Mouse (Mus musculus): ENCODE measurements at regions not wholly inside any gene's neighbourhood (a gene's known extent, or its start where the extent isn't known, plus 50 kb on each side); places are given as distances from the start of the nearest gene placed in this dataset.
A peak's percentile ranks its signal among the peaks of the same experiment; 100 is the strongest.
"Not testable (repeated sequence)": the region's sequence is repeated elsewhere in the genome, so short reads cannot be mapped to it uniquely, and the experiment has no call there.

DNA sequence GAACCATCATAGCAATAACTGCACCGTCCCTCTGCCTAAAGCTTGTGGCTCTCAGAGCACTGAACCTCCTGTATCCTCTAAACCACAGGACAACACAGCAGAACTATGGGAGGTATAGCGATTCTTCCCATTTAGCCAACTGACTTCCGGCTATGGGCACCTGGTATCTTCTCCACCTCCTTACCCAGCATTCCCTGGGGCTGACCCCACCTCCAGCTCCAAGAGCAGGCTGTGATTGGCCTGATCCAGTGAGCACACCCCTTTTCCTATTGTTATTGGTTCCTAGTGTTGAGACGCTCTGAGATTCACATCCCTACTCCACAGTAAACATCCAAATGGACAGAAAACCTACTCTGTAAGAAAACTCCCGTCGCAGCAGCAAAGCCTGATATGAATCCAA lies 236.7 kb downstream of the Prex1 start:
- DNase-seq (ENCODE audit: low read depth, low spot score): no peak

GRCm38 (mm10) chr2:166475624-166476023 lies 238.0 kb downstream of the Prex1 start:
- DNase-seq (ENCODE audit: low read depth, low spot score): no peak

DNA sequence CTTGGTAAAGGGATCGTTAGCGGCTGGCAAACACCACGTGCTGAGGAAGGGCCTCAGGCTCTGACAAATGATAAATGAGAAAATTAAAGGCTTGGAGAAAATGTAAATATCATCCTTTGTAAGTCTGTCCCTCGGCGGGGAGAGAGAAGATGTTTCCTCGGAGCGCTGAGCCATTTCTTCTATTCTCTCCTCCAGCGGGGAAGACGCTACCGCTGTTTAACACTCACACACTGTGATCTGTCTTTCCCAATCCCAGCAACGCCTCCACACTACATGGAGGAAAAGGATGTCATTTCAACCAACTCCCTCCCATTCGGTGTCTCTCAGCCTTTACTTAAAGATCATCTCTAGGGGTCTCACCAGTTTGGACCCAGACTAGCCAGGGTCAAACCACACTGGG lies 239.0 kb downstream of the Prex1 start:
- DNase-seq (ENCODE audit: low read depth, low spot score): no peak

GRCm38 (mm10) chr2:166471257-166471753 lies 242.3 kb downstream of the Prex1 start:
- peak; percentile 62 for DNase-seq (ENCODE audit: low read depth, low spot score)

- no peak for DNase-seq (ENCODE audit: low read depth, low spot score)
Measured at GRCm38 (mm10) chr2:166469046-166469593, 244.5 kb downstream of the Prex1 start.

DNA sequence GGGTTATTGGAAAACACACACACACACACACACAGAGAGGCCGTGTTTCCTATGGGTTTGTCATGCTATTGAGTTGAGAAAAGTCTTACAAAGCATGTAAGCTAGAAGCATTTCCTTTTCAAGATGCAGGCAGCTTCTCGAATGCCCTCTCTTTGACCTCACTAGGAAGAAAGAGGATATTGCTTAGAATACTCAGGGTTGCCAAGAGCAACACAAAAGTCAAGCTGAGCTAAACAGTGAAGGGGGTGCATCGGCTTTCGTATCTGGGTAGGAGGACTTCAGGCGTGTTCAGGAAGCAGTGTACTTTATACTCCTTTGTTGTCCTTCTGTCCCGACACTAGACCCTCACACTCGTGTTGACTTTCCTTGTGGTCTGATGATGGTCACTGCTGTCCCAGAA lies 246.5 kb downstream of the Prex1 start:
- no peak for DNase-seq (ENCODE audit: low read depth, low spot score)

- no peak for DNase-seq (ENCODE audit: low read depth, low spot score)
Measured at GRCm38 (mm10) chr2:166465531-166465930, 248.1 kb downstream of the Prex1 start.

DNA sequence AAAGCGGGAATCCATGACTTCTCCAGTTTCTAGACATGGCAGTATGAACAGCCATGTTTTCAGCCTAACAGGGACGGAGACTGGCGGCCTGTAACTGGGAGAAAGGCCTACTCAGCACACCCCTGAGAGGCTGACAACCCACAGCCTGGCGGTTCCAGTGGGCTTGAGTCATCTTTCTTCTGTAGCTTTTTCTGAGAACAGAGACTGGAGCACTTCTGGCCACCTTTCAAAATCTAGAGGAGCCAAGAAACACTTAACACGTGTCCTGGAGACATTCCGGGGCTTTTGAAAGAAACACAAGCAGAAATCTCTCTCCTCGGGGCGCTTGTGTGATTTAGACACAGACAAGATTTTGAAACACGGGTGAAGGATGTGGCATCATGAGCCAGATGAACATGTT lies 250.1 kb downstream of the Prex1 start:
- DNase-seq (ENCODE audit: low read depth, low spot score): no peak

- no peak for DNase-seq (ENCODE audit: low read depth, low spot score)
Measured at GRCm38 (mm10) chr2:166461956-166462355, 251.7 kb downstream of the Prex1 start.

DNA sequence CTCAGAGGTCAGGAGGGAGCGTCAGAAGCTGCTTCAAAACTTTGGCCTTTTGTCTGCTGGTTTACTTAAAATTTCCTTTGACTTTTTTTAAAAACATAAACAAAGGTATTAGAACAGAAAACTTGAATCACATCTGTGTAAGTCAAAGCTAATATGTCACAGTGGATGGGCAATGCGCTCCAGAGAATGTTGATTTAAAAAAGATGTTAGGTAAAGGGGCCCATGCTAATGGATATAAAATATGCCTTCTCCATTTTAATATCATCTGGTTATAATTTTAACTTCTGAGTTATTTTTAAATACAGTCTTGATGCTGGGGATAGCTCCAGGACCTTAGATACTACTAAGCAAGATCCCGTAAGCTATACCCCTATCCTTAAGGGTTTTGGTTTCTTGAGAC lies 252.5 kb downstream of the Prex1 start:
- no peak for DNase-seq (ENCODE audit: low read depth, low spot score)

DNA sequence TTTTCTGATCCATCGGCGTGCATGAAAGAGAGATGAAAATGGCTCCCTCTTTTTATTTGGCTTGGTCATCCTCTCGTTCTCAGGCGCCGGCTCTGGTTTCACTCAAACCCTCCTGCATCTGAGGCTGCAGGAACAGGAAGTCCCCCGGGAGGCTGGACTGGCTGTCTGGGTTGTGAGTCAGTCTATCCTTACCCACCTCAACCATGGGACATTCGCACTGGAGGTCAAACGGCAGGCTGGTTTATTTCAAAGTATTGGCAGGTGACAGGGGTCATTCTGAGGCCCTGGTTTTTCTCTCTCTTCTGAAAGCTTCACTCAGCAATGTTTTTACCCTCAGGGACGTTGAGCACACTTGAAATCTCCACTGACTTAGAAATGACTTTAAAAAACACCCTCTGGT lies 253.7 kb downstream of the Prex1 start:
- no peak for DNase-seq (ENCODE audit: low read depth, low spot score)

DNA sequence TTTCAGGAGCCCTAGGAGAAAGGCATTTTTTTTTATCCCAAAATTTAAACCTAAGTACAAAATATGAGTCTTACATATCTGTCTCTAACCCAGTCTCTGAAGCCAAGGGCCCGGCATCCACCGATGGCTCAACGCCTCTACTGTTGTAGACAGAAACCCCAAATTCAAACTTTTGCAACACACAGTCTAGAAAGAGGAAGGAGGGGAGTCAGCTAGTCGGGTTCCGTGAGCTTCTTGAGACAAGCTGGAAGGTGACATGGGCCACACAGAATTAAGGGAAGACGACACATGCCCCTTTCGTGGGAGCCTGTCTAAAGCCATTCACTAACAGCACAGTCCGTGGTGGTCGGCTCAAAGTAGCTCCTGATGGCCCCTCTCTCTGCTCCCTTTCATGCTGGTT lies 254.7 kb downstream of the Prex1 start:
- no peak for DNase-seq (ENCODE audit: low read depth, low spot score)

DNA sequence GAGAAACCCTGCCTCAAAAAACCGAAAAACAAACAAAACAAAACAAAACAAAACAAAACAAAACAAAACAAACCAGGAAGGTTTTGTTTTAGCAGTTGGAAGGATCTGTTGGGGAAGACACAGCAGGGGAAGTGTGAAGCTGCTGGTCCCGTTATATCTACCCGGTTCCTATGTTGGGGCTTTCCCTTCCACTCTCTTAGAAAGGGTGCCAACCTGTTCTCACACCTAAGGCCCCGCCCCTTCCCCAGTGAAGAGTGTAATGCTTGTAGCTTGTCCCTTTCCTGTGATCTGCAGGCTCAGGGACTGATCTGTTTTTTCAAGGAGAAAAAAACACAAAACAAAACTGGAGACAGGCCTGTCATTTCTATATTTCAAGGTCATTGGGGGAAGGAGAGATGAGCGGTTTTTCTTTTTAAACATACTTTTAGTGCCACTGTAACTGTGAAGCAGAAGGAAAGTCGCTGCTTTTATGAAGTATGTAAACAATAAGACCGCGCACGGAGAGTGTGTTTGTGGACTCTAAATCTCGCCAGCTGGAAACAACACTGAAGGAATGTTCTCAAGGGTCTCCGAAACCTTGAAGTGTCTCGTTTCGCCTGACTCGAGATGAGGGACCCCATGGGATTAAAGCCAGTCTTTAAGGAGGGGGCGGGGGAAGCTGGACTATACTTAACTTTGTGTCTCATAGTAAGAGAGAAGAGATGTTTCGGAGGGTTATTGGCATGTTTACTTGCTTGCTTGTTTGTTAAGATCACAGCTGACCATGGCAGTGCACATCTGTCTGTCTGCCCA lies 256.1 kb downstream of the Prex1 start:
- no peak for DNase-seq (ENCODE audit: low read depth, low spot score)

- DNase-seq (ENCODE audit: low read depth, low spot score): not testable (repeated sequence)
Measured at GRCm38 (mm10) chr2:166454160-166454888, 259.3 kb downstream of the Prex1 start.

GRCm38 (mm10) chr2:166450964-166451363 lies 262.7 kb downstream of the Prex1 start:
- no peak for DNase-seq (ENCODE audit: low read depth, low spot score)

- no peak for DNase-seq (ENCODE audit: low read depth, low spot score)
Measured at GRCm38 (mm10) chr2:166450380-166450779, 263.3 kb downstream of the Prex1 start.

GRCm38 (mm10) chr2:166448724-166449123 lies 264.9 kb downstream of the Prex1 start:
- DNase-seq (ENCODE audit: low read depth, low spot score): no peak

DNA sequence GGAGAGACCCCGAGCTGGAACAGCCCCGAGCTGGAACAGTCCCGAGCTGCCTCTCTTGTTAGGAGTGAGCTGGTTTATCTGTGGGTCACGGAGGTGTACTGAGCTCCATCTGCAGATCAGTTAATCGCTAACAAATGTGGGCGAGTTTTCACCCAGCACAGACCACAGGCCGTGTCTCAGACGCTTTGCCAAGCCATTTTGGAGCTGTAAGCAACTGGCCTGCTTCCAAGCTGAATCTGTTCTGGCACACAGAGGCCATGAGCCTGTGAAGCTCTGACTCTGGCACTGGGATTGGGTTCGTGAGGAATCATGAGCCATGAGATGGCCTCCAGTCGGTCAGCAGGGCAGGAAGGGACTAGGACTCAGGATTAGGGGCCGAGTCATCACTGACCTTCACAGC lies 265.5 kb downstream of the Prex1 start:
- no peak for DNase-seq (ENCODE audit: low read depth, low spot score)

- DNase-seq (ENCODE audit: low read depth, low spot score): no peak
Measured at GRCm38 (mm10) chr2:166446536-166446935, 267.1 kb downstream of the Prex1 start.

DNA sequence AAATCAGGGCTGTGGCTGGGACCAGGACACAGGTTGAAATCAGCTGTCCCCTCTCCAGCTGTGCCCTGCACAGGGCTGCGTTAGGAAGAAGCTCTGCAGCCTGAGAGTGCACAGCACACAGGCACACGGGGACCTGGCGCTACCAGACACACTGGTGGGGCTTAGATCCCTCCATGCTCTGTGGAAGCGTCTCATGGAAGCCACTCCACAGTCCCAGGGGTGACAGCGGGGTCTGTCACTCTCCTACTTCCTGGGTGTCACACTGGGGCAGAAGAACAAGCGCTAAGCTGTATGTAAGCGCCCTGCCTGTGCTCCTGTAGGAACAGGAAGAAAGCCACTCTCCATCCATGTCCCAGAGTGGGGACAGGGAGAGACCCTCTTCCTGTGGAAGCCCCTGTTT lies 267.8 kb downstream of the Prex1 start:
- not testable (repeated sequence) for DNase-seq (ENCODE audit: low read depth, low spot score)

DNA sequence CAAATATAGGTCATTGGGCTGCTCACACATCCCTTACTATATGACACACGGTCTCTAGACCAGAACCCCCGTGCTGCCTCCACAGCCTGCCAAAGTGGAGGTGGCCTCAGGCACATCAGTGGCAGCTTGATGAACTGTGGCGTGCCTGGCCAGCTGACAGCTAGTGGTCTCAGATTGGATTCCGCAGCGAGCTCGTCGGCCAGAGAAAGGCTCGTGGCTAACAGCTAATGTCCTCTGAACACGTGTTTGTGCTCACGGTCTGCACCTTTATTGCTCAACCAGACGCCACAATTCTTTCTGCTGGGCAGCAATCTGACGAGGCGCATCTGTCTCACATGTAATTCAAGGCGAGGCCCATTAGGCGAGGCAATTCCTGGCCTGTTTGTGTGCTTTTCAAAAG lies 270.6 kb downstream of the Prex1 start:
- DNase-seq (ENCODE audit: low read depth, low spot score): no peak
